Mouse (Mus musculus) embryo, embryonic 10.5 days (tissue): Measurements from ENCODE around the gene Slc22a12.

ENCODE experiments used
- DNase-seq: peaks from one replicate; pipeline ENCODE4 v3.0.0-alpha.2; 2015; ENCODE audit warnings: low spot score

The Slc22a12 gene

DNA sequence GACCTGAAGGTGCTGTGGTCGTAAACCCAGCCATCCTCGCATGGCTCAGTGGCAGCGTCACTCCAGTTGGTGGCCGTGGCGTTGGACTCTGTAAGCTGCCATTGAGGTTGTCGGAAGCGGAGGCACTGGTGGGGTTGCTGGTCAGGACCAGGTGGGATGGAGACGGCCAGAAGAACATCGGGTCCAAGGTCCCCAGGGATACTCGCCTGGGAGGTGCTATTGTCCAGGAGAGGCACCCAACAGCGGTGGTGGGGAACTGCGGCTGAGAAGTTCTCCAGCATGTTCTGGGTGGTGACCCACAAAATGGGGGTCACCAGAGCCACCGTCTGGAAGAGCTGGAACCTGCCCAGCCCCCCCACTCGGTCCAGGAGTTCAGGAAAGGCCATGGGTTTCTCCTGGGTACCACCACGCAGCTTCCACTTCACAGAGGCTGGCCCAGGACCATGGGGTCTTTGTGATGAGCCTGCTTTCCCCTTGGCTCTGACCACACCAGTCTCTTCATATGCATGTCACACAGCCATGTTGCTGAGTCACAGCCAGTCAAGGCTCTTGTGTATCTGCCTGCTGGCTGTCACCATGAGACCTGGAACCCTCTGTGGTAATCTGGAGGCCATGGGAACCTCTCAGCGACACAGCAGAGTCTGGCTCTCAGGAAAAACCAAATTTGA is at the start of gene Slc22a12:
Gene Slc22a12, minus strand, starts transcription at position 666 of the 668 bp plus-strand sequence.
- no peak for DNase-seq

DNA sequence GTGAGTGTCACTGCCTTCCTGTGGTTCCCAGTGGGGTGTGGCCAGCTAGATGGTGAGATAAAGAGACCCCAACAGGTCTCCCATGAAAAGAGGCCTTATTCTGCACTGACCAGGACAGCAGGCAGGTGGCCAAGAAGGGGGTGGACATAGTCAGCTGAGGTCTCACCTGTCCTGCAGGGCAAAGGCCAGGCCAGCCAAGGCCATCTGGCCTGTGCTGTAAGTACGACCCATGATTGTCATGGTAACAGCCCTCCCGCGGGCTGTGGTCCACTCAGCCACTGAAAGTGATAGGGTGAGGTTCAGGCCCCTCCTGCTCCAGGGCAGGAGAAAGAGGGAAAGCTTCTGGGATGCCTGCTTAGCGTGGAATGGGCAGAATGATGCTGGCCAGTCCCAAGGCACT is 29.2 kb upstream of the Slc22a12 start:
- DNase-seq, result no peak

DNA sequence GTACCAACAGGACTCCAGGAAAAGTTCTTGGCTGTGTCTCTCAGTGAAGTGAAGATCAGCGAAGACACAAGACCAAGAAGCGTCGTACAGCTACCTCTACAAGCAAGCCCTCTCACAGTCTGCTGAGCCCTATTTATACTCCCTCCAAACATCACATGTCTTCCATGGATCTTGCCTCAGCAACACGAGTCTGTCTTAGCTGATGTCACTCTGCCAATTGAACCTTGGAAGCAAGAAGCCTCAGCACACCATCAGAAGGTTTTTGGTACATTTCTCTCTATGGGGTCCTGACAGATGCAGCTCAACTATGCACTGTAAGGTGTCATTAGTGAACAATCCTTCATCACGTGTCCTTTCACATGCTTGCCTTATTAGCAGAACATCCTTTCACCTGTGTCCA is 28.6 kb upstream of the Slc22a12 start:
- no peak for DNase-seq

DNA sequence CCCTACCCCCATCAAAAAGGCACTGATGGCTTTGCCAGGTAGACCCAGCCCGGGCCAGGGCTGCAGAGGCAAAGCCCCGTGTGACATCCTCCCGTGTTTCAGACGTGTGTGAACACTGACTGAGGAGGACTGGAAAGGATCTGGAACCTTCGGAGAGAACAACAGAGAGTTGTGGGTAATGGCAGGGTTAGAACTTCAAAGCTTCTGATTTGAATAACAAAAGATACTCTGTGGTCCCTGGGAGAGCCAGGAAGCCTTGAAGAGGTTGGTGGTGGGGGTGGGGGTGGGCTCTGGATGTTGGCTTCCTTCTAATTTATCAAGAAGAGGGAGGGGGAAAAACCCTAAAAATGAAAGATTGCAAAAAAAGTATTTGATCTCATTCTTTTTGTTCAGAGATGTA is 26.7 kb upstream of the Slc22a12 start:
- DNase-seq, result no peak

DNA sequence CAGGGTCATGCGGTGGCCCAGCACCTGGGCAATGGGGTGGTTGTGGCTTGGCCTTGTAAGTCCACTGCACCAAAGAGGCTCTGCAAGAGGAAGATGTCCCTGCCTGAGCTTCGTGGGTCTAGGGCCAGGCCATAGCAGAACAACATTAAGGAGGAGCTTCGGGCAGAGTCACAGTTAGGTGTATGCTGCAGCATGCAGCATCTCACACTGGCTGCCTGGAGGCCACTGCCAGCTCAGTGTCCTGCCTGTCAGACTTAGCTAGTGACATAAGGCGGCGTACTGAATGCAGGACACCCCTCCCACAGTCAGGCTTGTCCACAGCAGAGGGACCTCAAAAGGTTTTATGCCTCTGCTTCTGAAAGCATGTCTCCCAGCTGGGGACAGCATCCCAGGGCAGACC is 26.2 kb upstream of the Slc22a12 start:
- DNase-seq, result no peak

DNA sequence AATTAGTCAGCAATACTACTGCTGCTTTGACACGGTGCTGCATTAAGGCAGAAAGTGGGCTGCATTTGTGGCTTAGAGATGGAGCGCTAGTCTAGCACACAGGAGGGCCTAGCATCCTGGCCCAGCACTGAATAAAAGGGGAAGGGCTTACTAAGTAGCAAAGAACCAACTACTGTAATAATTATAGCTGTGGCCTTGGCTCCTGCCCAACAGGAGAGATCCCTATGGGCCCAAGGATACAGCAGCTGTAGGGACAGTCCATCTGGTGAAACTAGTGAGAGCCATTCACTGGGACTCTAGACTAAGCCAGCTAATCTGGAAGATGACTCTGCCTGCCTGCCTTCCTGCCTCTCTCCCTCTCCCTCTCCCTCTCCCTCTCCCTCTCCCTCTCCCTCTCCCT is 23.6 kb upstream of the Slc22a12 start:
- DNase-seq, result no peak

DNA sequence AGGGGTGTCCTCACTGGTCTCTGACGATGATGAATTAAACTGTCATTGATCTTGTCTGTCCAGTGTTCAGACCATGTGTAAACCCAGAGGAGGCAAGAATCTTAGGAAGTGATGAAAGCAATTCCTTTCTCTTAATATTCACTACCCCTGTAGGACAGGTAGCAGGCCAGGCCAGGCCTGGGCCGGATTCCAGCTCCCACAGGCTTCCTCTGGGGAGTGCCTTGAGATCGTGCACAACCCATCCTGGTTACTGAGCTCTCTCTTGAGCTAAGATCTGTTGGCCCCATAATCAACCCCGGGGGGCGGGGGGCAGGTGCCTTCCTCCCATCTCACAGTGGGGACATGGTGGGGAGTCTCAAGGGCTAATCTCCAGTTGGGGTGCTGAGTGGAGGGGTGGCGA is 22.3 kb upstream of the Slc22a12 start:
- DNase-seq, result no peak

DNA sequence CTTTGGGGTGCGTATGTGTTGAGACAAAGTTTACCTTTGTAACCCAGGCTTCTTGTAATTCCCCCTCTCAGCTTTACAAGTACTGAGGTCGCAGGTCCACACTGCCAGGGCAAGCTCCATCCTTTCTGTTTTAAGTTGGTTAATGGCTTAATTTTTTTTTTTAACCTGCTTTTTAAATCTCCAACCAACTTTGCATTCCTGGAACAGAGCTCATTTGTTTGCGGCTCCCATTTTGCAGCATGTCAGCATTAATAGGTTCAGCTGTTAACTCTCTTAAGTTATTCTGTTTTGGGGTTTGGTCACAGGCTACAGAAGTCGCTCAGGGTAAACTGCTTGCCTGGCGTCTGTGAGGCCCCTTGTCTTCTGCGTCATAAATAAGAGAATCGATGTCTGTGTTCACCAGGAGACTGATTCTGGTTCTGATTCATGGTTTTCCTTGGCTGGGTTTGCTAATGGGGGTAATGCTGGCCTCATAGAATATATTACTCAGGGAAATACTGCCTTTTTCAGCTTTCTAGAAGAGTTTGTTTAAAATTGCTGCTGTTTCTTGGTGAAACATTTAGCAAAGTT is 17.5 kb upstream of the Slc22a12 start:
- DNase-seq, result no peak

DNA sequence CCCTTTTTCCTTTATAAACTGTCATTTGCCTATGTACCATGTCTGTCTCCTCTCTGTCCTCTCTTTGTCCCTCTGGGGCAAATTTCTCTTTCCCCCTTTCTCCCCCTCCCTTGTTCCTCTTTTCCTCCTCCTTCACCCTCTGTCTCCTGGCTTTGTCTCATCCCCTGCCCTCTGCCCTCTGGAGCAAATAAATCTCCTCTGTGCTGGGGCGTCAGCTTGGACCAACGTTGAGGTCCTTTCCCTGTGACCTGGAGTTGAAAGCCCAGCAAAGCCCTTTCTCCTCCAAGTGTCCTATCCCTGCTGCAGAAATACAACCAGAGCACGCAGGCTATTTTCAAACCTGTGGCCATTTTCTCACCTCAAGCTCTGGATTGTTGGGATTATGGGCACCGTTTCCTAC is 16.7 kb upstream of the Slc22a12 start:
- peak; percentile 46 for DNase-seq

DNA sequence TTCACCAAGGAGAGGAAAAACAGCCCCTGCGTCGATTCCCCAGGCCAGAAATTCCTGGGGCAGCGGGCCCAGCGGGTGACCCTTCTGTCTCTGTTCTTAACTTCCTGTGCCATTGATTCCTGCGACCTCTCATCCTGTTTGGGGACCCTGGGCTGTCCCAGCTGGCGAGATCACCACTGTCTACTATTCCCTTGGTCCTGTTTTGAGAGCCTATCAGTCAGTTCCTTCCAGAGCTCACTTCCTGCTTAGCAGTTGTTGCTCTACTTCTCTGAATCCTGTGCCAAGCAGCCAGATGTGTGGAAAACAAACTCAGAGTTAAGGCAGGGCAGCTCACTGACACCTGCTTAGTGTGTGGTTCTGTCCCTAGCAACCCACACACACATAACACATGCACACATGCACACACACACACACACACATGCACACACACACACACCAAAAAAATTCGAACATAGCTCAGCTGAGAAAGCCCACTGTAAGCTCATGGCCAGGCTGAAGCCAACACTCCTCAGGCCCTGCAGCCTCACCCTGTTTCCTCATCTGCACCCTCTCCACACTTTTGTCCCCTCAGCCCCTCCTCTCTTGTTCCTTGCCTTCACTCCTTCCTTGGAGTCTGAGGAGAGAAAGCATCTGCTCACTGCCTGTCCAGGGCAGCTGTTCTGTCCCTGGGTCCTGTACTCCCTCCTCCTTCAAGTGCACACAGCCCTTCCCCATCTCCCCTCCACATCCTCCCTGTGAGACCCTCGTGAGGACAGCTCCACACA is 11.2 kb upstream of the Slc22a12 start:
- peak; percentile 15 for DNase-seq

DNA sequence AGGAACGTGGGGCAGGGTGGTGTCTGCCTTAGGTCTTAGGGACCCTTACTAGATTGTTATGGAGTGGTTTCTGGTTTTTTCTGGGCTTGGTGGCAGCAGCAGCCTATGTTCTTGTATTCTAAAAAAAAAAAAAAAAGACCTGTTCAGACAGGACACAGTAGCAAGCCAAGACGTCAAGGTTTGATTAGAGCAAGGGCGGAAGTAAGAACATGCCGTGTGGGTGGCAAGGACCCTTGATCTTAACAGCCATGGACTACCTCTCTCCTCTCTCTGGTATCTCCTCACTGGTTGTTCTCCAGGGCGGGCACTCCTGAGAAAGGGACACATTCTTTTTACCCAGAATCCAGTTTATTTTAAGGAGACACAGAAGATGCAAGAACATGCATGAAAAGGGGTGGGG is 10.3 kb upstream of the Slc22a12 start:
- DNase-seq, result no peak

DNA sequence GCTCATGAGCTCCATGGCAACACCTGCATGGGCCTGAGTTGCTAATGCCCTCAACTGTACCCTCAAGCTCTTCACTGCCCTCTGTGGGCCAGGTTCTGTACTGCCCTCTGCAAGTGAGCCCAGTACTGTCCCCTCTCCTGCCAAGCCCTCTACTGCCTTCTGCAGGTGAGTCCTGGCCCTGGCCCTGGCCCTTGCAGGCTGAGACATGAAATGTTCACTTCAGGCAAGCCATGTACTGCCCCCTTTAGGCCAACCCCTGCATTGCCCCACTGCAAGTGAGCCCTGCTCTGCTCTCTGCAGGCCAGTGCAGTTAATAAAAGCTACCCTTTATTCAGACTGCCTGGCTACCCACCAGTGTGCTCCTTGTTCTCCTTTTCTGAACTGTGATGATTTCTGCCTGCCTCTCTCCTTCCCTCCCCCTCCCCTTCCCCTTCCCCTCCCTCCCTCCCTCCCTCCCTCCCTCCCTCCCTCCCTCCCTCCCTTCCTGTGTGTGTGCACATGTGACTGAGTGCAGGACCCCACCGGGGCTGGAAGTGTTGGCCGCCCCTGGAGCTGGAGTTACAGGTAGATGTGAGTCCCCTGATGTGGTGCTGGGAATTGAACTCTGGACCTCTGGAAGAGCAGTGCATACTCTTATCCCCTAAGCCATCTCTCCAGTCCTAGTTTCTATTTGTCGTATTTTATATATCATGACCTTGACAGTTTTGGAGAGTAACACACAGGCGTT is 9.6 kb upstream of the Slc22a12 start:
- peak; percentile 53 for DNase-seq

DNA sequence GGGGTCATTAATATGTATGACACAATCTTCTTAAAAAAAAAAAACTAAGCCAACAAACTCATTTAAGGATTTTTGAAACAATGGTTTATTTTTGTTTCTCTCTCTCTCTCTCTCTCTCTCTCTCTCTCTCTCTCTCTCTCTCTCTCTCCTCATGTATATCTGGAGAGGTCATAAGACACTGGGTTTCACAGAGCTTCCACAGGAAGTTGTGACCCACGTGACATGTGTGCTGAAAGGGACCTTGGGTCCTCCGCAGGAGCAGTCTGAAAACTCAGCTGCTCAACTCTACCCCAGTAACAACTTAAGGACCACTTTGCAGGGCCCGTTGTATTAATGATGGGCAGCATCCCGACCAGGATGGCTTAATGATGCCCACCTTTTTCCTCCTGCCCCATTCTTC is 8.4 kb upstream of the Slc22a12 start:
- no peak for DNase-seq

DNA sequence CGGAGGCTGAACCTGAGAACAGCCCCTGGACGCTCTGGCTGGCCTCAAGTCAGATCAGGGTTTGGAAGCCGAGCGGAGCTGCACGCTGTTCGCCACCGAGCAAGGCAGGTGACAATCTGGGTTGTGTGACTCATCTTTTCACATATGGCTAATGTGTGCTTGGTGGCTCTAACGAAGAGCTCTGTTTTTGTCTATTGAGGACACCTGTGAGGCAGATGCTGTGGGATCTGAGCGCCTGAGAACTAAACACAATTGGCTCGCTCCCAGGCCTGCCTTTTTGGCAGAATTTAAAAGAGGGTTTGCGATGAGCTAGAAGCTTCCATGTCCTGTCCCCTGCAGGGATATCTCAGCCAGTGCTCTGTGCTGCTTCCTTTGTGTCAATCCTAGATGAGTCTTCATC is 6.7 kb upstream of the Slc22a12 start:
- no peak for DNase-seq

DNA sequence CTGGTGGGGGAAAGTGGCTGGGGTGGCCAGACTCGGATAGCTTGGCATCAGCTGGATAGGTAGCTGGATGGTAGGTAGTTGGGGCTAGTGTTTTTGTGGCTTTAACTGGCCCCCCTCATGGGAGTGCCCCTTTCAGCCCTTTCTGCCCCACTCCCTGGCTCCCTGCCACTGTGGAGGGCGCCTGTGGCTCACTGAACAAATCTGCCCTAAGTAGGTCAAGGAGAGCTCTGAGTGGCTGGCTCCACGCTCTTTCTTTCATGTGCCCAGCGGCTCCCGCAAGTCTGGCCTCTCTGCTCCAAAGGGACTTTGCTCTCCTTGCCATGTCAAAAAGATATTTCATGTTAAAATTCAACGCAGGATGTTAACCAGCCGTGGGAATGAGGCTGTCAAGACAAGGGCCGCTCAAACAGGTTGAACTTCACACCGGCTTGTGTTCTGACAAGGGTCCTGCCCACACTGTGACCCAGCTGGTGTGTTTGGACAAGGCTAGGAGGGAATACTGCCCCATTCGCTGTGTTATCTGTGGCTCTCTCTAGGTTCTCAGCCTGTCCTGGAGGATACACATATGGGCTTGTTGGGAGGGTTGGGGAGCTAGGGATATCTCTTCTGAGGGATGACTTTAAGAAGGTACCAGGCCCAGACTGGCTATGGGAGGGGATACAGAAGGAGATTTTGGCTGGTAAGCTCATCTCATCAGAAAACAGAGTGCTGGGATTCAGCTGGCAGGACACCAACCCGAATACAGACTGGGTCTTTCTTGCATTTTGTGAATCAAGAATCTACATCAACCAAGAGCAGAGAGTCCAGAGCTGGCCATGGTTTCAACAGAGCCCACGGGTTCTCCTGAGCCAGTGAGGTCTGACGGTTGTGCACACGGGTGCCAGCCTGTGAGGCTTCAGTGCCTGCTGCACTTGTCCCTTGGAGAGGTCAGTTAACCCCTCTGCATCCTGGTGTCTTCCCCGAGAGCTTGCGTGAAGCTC is 5.9 kb upstream of the Slc22a12 start:
- no peak for DNase-seq

DNA sequence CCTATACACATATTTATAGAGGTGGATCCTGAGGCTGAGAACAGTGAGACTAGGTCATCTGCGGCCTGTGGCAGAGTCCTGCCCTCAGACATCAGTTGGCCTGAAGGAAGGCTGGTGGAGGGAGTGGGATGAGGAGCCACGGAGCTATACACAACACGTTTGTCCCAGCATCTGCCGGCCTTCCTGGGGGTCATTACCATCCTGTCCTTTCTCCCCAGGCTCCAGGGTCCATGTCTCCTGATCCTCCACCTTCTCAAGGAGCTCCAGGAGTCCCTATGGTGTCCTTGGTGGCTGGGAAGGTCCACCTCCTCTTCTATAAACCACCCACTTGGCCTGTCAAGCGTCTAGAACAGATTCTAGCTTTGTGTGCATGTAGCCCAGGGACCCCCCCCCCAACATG is 5.0 kb upstream of the Slc22a12 start:
- no peak for DNase-seq

DNA sequence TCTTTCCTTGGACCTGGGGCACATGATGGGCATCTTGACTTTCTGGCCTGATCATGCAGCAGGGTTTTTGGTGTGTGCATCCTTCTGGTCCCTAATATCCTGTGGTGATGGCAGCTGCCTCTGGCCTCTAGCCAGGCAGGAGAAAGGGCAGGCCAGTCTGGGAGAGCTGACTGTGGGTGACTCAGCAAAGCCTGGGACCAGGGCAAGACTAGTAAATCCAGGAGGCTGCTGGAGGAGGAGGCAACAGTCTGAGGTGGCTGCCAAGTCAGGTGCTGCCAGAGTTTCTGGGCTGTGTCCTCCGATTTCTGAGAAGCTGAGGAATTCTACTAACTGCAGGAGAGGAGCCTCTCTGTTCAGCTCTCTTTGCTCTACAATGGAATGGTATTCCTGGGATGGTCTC is 3.3 kb upstream of the Slc22a12 start:
- no peak for DNase-seq

DNA sequence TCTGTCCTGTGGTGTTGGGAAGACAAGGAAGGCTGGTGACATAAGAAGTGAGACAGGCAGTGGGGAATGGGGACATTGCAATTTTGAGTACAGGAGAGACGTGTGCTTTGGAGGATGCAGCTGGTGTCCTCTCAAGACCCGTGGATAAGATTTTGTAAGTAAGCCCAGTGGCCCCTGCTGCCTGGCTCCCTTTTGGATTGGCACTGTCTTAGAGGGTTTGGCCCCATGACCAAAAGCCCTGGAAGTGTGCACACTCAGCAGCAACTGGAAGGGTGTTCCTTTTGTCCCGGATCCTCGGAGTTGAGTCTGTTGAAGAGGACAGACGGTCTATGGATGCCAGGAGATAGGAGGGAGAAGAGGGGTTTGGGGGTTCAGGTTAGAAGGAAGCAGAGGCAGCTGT is 2.6 kb upstream of the Slc22a12 start:
- no peak for DNase-seq

DNA sequence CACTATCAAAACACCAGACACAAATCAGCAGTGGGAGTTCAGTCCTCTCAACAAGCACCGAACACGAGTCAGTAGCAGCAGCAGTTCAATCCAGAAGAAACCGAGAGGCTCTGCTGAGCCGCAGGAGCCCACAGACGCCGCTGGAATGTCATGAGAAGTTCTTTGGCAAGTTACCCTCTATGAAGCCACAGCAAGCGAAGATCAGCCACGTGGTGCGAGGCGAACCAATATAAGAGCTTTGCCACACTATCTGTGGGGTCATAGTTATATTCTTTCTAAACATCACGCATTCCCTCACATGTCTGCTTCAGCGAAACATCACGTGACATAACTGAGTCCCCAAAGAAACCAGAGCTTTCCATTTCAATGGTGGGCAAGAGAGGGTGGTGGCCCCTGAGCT is 1.9 kb upstream of the Slc22a12 start:
- DNase-seq, result no peak

DNA sequence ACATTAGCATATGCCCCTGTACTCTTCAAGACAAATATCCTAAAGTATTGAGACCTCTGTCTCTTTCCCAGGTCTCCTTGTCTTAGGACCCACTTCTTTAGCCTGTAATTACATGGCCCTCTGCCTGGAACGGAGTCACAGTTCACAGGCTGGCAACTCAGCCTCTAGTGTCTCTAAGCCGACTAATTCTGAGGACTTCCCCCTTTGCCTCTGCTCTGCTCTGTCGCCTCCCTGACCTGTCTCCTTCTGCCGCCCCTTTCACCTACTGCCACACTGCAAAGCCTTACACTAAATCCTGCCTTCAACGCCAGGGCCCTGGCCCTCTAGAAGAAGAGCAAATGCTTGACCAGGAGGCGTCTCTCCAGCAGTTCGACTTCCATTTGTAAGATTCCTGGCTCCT is 686 bp upstream of the Slc22a12 start:
- DNase-seq, result no peak

DNA sequence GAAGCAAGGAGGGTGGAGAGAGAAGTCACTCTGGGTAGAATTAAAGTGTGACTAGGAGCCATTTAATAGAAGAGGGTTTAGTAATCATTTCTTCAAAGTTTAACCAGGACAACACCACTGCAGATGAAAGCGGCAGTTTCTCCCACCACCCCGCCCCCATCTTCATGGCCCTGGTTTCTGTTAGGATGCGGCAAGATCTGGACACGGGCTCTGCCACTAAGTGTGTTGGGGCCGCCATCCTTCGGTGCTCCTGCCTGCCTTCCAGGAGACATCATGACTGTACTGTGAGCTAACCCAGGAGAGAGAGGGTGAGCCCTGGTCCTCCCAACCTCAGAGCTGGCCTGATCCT is 177 bp upstream of the Slc22a12 start:
- DNase-seq, result no peak

DNA sequence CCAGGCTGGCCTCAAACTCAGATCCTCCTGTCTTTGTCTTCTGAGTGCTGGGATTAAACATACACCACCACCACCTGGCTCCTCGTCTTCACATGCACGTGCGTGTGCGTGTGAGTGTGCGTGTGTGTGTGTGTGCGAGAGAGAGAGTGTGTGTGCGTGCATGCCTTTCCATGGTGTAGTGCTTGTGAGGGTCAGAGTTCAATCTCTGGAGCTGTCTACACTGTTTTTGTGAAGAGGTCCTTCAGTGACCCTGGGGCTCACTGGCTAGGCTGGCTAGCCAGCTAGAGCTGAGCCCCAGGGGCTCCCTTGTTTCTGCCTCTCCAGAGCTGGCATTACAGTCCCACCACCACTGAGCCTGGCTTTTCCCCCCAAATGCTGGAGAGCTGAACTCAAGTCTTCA is 1.3 kb downstream of the Slc22a12 start:
- no peak for DNase-seq
